Mouse (Mus musculus) myocyte (in vitro differentiated cells): ENCODE measurements around the gene Naa38. TPM values are rescaled to one million over a fixed set of nuclear protein-coding genes. Genes with fewer than 3 reads are reported as not detected.
"Not testable (repeated sequence)": the region's sequence is repeated elsewhere in the genome, so short reads cannot be mapped to it uniquely, and the experiment has no call there.

Experiments used
- H3K27me3 ChIP-seq: one replicate; pipeline ENCODE4 v1.6.1; 2011; ENCODE audit not compliant: control insufficient read depth, insufficient read depth, insufficient read length
- H3K36me3 ChIP-seq: one replicate; pipeline ENCODE4 v1.6.1; 2011; ENCODE audit not compliant: control insufficient read depth, insufficient read depth
- H3K4me2 ChIP-seq: one replicate; pipeline ENCODE4 v1.6.1; 2011; ENCODE audit warnings: low read depth, control low read depth
- H3K4me3 ChIP-seq: one replicate; pipeline ENCODE4 v1.5.1; 2011; ENCODE audit warnings: mild to moderate bottlenecking, control low read depth, moderate library complexity
- H3K79me2 ChIP-seq: one replicate; pipeline ENCODE4 v1.6.1; 2011; ENCODE audit not compliant: control insufficient read depth, insufficient read depth
- H3ac ChIP-seq: one replicate; pipeline ENCODE4 v1.6.1; 2011; ENCODE audit not compliant: control insufficient read depth, insufficient read length
- CEBPB ChIP-seq: IDR thresholded peaks from 2 replicates; pipeline ENCODE4 v1.6.1; 2011; ENCODE audit warnings: mild to moderate bottlenecking, moderate library complexity; ENCODE audit not compliant: poor library complexity, insufficient read depth, severe bottlenecking
- E2F4 ChIP-seq: IDR thresholded peaks from one replicate; pipeline ENCODE4 v1.6.1; 2011; ENCODE audit warnings: mild to moderate bottlenecking, control low read depth, moderate library complexity; ENCODE audit not compliant: insufficient read depth
- MAX ChIP-seq: IDR thresholded peaks from one replicate; pipeline ENCODE4 v1.6.1; 2011; ENCODE audit warnings: low read depth, mild to moderate bottlenecking, control low read depth
- MYOD1 ChIP-seq, 3 experiments: IDR thresholded peaks; one replicate each; pipeline ENCODE4 v1.6.1; 2011; ENCODE audit warnings: control low read depth in 2 of 3, low read depth in 2 of 3, mild to moderate bottlenecking in 2 of 3, moderate library complexity in 1 of 3; ENCODE audit not compliant: insufficient read length in 2 of 3, control insufficient read depth in 1 of 3
- MYOG ChIP-seq, 3 experiments: IDR thresholded peaks; one replicate each; pipeline ENCODE4 v1.6.1; 2011; ENCODE audit warnings: control low read depth in 2 of 3, low read depth in 2 of 3, mild to moderate bottlenecking in 2 of 3; ENCODE audit not compliant: insufficient read length in 2 of 3, control insufficient read depth in 1 of 3, insufficient read depth in 1 of 3
- POLR2A ChIP-seq: IDR thresholded peaks from one replicate; pipeline ENCODE4 v1.6.1; 2011; ENCODE audit warnings: low read depth, mild to moderate bottlenecking, control low read depth, moderate library complexity; ENCODE audit not compliant: insufficient read length
- POLR2AphosphoS2 ChIP-seq: IDR thresholded peaks from one replicate; pipeline ENCODE4 v1.6.1; 2011; ENCODE audit warnings: low read depth, control low read depth; ENCODE audit not compliant: insufficient read length
- REST ChIP-seq: IDR thresholded peaks from one replicate; pipeline ENCODE4 v1.6.1; 2011; ENCODE audit warnings: mild to moderate bottlenecking, control low read depth, moderate library complexity; ENCODE audit not compliant: insufficient read depth, insufficient read length
- SRF ChIP-seq: IDR thresholded peaks from one replicate; pipeline ENCODE4 v1.6.1; 2011; ENCODE audit warnings: low read depth; ENCODE audit not compliant: control insufficient read depth, insufficient read length
- TCF12 ChIP-seq: IDR thresholded peaks from one replicate; pipeline ENCODE4 v1.6.1; 2011; ENCODE audit warnings: mild to moderate bottlenecking, control low read depth; ENCODE audit not compliant: poor library complexity, insufficient read depth, severe bottlenecking
- TCF3 ChIP-seq: IDR thresholded peaks from one replicate; pipeline ENCODE4 v1.6.1; 2011; ENCODE audit warnings: low read depth, control low read depth; ENCODE audit not compliant: insufficient read length
- USF1 ChIP-seq: IDR thresholded peaks from one replicate; pipeline ENCODE4 v1.6.1; 2011; ENCODE audit warnings: low read depth, mild to moderate bottlenecking, control low read depth, moderate library complexity
- polyA plus RNA-seq: library from polyadenylated mRNA; unstranded; fragments of >200 nt; fragmentation: generic; extraction: Trizol; gene quantifications from one replicate; pipeline ENCODE4 v1.2.1, GENCODE M21; 2012; ENCODE audit warnings: missing spikeins

Naa38 gene
- polyA plus RNA-seq, 1 experiment = 126 TPM

GRCm38 (mm10) chr11:69389531-69390399 lies 5.5 kb upstream of the Naa38 start:
- H3K36me3 ChIP-seq = no peaks in the 10 kb centered on the region
- H3K79me2 ChIP-seq = peaks cover 12% of the 10 kb centered on the region
- TF ChIP-seq USF1 = no peak
- TF ChIP-seq REST = no peak
- TF ChIP-seq POLR2A = no peak
- TF ChIP-seq TCF3 = no peak
- TF ChIP-seq E2F4 = no peak
- TF ChIP-seq TCF12 = no peak
- no peak for TF ChIP-seq SRF
- TF ChIP-seq MAX = no peak
- no peak for TF ChIP-seq POLR2AphosphoS2
- no peak for TF ChIP-seq MYOG (IDR thresholded peaks at IDR 0.05; ENCODE audit: control insufficient read depth in 1 of 3, insufficient read depth in 1 of 3, insufficient read length in 2 of 3, low read depth in 2 of 3)
- no peak for TF ChIP-seq MYOD1 (IDR thresholded peaks at IDR 0.05; ENCODE audit: control insufficient read depth in 1 of 3, insufficient read length in 2 of 3, low read depth in 2 of 3)
- no peak for TF ChIP-seq CEBPB
- peak overlapping the region; percentile 42 for H3K4me2 ChIP-seq
- no peak overlapping the region for H3K4me3 ChIP-seq
- H3ac ChIP-seq = no peak overlapping the region
- no peaks in the 10 kb centered on the region for H3K27me3 ChIP-seq

DNA sequence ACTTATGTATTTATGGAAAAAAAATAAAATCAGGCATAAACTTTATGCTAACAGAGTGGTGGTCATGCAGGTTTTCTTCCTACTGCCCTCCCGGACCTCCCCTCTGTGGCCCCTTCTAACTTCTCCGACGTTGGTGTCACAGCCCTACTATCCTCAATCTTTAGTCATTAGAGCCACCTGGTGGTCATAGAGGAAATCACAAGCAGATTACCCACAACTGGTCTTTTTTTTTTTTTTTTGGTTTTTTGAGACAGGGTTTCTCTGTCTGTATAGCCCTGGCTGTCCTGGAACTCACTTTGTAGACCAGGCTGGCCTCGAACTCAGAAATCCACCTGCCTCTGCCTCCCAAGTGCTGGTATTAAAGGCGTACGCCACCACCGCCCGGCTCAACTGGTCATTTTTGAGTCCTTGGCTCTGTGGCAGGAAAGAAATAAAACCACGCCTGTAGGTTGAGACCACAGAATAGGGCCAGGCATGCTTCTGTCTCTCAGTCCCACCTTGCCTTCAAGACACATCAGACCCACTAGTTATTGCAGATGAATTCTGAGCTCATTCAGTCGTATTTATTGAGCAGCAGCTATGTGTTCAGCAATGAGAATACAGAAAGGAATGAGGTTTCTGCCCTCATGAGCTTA lies 4.8 kb upstream of the Naa38 start:
- TF ChIP-seq E2F4 (no peak), TCF3 (no peak), TCF12 (no peak), POLR2A (no peak), USF1 (no peak), MYOG (IDR thresholded peaks at IDR 0.05; ENCODE audit: control insufficient read depth in 1 of 3, insufficient read depth in 1 of 3, insufficient read length in 2 of 3, low read depth in 2 of 3) (no peak)
- peak overlapping the region; percentile 42 for H3K4me2 ChIP-seq

DNA sequence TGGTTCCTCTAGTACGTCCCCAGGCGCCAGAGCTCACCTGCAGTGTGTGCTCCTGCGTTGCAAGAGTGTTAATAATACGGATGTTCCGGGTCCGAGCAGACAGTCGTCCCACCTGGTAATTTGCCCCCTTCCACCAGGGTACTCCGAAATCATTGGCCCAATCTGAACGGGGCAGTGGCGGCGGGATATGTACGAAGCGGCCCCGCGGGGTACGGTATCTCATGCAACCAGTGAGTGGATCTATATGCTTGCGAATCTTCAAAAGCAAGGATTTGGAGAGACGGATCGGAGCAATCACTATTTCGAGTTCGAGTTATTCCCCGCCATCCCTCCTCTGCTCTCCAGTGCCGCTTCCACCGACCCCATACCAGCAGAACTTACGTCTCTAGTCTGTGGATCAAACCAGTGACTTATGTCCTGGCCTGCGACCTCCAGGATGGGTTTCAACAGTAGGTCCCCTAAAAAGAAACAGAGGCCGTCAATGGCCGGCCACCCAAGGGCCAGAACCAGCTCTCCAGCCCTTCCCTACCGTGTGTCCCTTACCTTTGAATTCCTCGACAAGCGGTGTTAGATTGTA lies 608 bp upstream of the Naa38 start:
- Histone ChIP-seq H3K4me2 (peak overlapping the region; percentile 76), H3ac (peak overlapping the region; percentile 85), H3K4me3 (peak overlapping the region; percentile 81), H3K79me2 (peaks cover 15% of the 10 kb centered on the region)
- H3K36me3 ChIP-seq, H3K27me3 ChIP-seq: not testable (repeated sequence)

More for the DNA sequence above, 4.8 kb upstream of the Naa38 start:
- peaks cover 15% of the 10 kb centered on the region for H3K79me2 ChIP-seq
- no peaks in the 10 kb centered on the region for H3K36me3 ChIP-seq
- no peaks in the 10 kb centered on the region for H3K27me3 ChIP-seq
- H3ac ChIP-seq = no peak overlapping the region
- no peak overlapping the region for H3K4me3 ChIP-seq

DNA sequence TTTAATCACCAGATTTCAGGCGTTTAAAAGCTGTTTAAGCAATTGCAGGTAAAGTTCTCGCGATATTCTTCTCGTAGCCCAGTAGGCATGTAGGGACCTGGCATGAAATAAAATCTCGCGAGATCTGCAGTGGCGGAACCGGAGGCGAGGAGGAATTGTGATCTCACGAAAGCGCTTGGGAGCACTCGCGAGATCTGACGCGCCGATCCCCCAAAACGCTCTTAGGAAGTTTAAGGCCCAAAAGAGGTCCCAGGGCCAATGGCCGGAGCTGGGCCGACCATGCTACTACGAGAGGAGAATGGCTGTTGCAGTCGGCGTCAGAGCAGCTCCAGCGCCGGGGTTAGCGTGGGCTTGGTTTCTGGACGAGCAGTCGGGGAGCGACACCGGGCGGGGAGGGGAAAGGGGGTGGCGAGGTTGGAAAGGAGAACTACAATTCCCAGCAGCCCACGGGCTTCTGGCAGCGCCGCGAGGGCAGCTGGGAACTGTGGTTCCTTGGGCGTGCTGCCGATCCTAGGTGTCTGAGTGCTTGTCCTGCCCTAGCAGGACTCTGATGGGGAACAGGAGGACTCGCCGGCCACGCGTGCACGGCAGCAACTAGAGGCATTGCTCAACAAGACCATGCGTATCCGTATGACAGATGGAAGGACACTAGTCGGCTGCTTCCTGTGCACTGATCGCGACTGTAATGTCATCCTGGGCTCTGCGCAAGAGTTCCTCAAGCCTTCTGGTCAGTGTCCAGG lies 517 bp downstream of the Naa38 start:
- Histone ChIP-seq H3ac (peak overlapping the region; percentile 85), H3K27me3 (no peaks in the 10 kb centered on the region), H3K79me2 (peaks cover 15% of the 10 kb centered on the region), H3K4me3 (peak overlapping the region; percentile 81), H3K36me3 (peaks cover 17% of the 10 kb centered on the region), H3K4me2 (peak overlapping the region; percentile 95)
- TF ChIP-seq POLR2AphosphoS2 (peak; percentile 97), USF1 (no peak), POLR2A (peak; percentile 77), SRF (no peak), TCF3 (no peak), MYOG (IDR thresholded peaks at IDR 0.05; ENCODE audit: control insufficient read depth in 1 of 3, insufficient read depth in 1 of 3, insufficient read length in 2 of 3, low read depth in 2 of 3) (peak in 1 of 3 experiments; percentile 9), TCF12 (no peak), MYOD1 (IDR thresholded peaks at IDR 0.05; ENCODE audit: control insufficient read depth in 1 of 3, insufficient read length in 2 of 3, low read depth in 2 of 3) (peak in 1 of 3 experiments; percentile 16), CEBPB (no peak), REST (no peak), MAX (no peak), E2F4 (no peak)
